Mouse (Mus musculus) small intestine, adult 2 months (tissue): Measurements from ENCODE around the gene Numbl.

Experiments used
- CTCF ChIP-seq: fragments of 200-500 bp; IDR thresholded peaks from 2 replicates; pipeline ENCODE4 v1.5.1; 2012; ENCODE audit warnings: low read depth, mild to moderate bottlenecking, control low read depth, inconsistent platforms, low read length, moderate library complexity, mixed read lengths; ENCODE audit not compliant: insufficient replicate concordance, insufficient read length; ENCODE audit errors: extremely low read depth
- POLR2A ChIP-seq: fragments of 200-500 bp; IDR thresholded peaks from 2 replicates; pipeline ENCODE4 v1.6.1; 2012; ENCODE audit warnings: low read depth, mild to moderate bottlenecking, control low read depth, inconsistent platforms, low read length, moderate library complexity

- TF ChIP-seq CTCF (no peak), POLR2A (no peak)
Observed at GRCm38 (mm10) chr7:27328161-27328560, 69.9 kb downstream of the Numbl start.
